7 mouse cellular contexts compared by ENCODE assay signal in genomic region chr11:102431018-102431645, GRCm38 (mm10). TPM values are rescaled to one million over a fixed set of nuclear protein-coding genes. Genes with fewer than 3 reads are reported as not detected.
DNase-seq lines count a peak whose midpoint lies in the region; ATAC-seq and TF ChIP-seq lines count a peak whose summit lies in the region.

No protein-coding gene starts in this region.

- TF ChIP-seq POLR2A in small intestine, adult 2 months (IDR thresholded peaks at IDR 0.05; ENCODE audit: low read depth, low read length): peak; percentile 41; the same call in 1 of the 2 replicates

- peaks cover 23% of the 10 kb centered on the region for H3K36me3 ChIP-seq in hindbrain, embryonic 14.5 days (replicated peaks; ENCODE audit: control insufficient read depth, insufficient read depth)
- peaks cover 36% of the 10 kb centered on the region for H3K36me3 ChIP-seq in megakaryocyte, embryonic 14.5 days (replicated peaks; ENCODE audit: low read length)
- H3K36me3 ChIP-seq in small intestine, adult 2 months (ENCODE audit: control insufficient read depth, insufficient read depth, low read length): peaks cover 16% of the 10 kb centered on the region

- H3K4me1 ChIP-seq in hindbrain, embryonic 14.5 days (replicated peaks; ENCODE audit: control insufficient read depth, insufficient read depth, low read length): peaks cover 7% of the 10 kb centered on the region; the same call in 1 of the 2 replicates
- peaks cover 67% of the 10 kb centered on the region for H3K4me1 ChIP-seq in megakaryocyte, embryonic 14.5 days
- H3K4me1 ChIP-seq in small intestine, adult 2 months (ENCODE audit: control insufficient read depth, insufficient read depth, insufficient read length, low read length): peaks cover 8% of the 10 kb centered on the region; the same call in 1 of the 2 replicates

- H3K4me3 ChIP-seq in hindbrain, embryonic 14.5 days (replicated peaks; ENCODE audit: low read length): peak overlapping the region; percentile 63
- peak overlapping the region; percentile 95 for H3K4me3 ChIP-seq in megakaryocyte, embryonic 14.5 days (replicated peaks)
- peak overlapping the region; percentile 85 for H3K4me3 ChIP-seq in small intestine, adult 2 months (ENCODE audit: low read depth, low read length)

- peak; percentile 67; the same call in 1 of the 2 replicates for TF ChIP-seq CTCF in small intestine, adult 2 months (IDR thresholded peaks at IDR 0.05; ENCODE audit: extremely low read depth, insufficient read length, insufficient replicate concordance, low read depth, low read length)

- ATAC-seq in hindbrain, embryonic 14.5 days (ENCODE audit: low FRiP score): peak; percentile 37; the same call in 1 of the 2 replicates

- H3K27ac ChIP-seq in hindbrain, embryonic 14.5 days: peak overlapping the region; percentile 53
- H3K27ac ChIP-seq in small intestine, adult 2 months (ENCODE audit: insufficient read depth, low read depth, low read length): peak overlapping the region; percentile 65

- DNase-seq in ZHBTc4 (ENCODE audit: low read depth, low spot score): peak; percentile 92
- DNase-seq in cerebellum, adult 9-11 months: peak; percentile 79
- peak; percentile 71 to 83 for DNase-seq in frontal cortex, postnatal 14 days (ENCODE audit: low spot score in 2 of 2)
- peak; percentile 82 for DNase-seq in hindbrain, embryonic 14.5 days (ENCODE audit: low spot score)
- peak; percentile 52 to 64 for DNase-seq in left cerebral cortex, adult 8-10 months (ENCODE audit: low spot score in 2 of 2)

- no peaks in the 10 kb centered on the region for H3K9me3 ChIP-seq in hindbrain, embryonic 14.5 days (ENCODE audit: control insufficient read depth, low read length)
- H3K9me3 ChIP-seq in megakaryocyte, embryonic 14.5 days: peaks cover 5% of the 10 kb centered on the region; the same call in 1 of the 2 replicates

- peak overlapping the region; percentile 90 for H3K4me2 ChIP-seq in hindbrain, embryonic 14.5 days (replicated peaks)

- H3K27me3 ChIP-seq in hindbrain, embryonic 14.5 days (ENCODE audit: control insufficient read depth, insufficient read depth, low read length): no peaks in the 10 kb centered on the region
- peaks cover 2% of the 10 kb centered on the region for H3K27me3 ChIP-seq in megakaryocyte, embryonic 14.5 days (replicated peaks)
- no peaks in the 10 kb centered on the region for H3K27me3 ChIP-seq in small intestine, adult 2 months (ENCODE audit: control insufficient read depth, insufficient read depth, low read length)

- WGBS in hindbrain, embryonic 14.5 days: under 1% methylated on average over 7 of the region's 7 CpGs
- WGBS in small intestine, adult 2 months: under 1% methylated on average over 7 of the region's 7 CpGs

- H3K9ac ChIP-seq in hindbrain, embryonic 14.5 days: peak overlapping the region; percentile 76

RNA-seq across cellular contexts. Expression of gene Grn, which starts 1.0 kb away (rescaled TPM):
- polyA plus RNA-seq in hindbrain, embryonic 14.5 days (2014; fragmentation: Nextera tagmentation; extraction: Ambion mirVana): 52.4 and 63.6 TPM in 2 replicates
- 100 to 1,000 TPM in 2 of 4 experiments, 10 to 100 TPM in 2; 51.6 to 142 (median 80.2) TPM for total RNA-seq in left cerebral cortex, adult 8-10 months (2022)
- 44.1 and 152 TPM in 2 replicates for polyA plus RNA-seq in megakaryocyte, embryonic 14.5 days (2012; ENCODE audit: insufficient read depth, low replicate concordance)
- 76.0 and 111 TPM in 2 replicates for polyA plus RNA-seq in small intestine, adult 2 months (2012; rRNA removed)

RNA-seq across cellular contexts. Expression of gene Fam171a2, which starts 16.4 kb away (rescaled TPM):
- 30.9 and 40.4 TPM in 2 replicates for polyA plus RNA-seq in hindbrain, embryonic 14.5 days (2014; fragmentation: Nextera tagmentation; extraction: Ambion mirVana)
- total RNA-seq in left cerebral cortex, adult 8-10 months (2022): 100 to 1,000 TPM in 2 of 4 experiments, 10 to 100 TPM in 2; 88.3 to 104 (median 96.8) TPM
- 1.7 and 1.8 TPM in 2 replicates for polyA plus RNA-seq in megakaryocyte, embryonic 14.5 days (2012; ENCODE audit: insufficient read depth, low replicate concordance)
- polyA plus RNA-seq in small intestine, adult 2 months (2012; rRNA removed): 5.4 and 5.9 TPM in 2 replicates

RNA-seq across cellular contexts. Expression of gene Slc25a39, which starts 23.4 kb away (rescaled TPM):
- polyA plus RNA-seq in hindbrain, embryonic 14.5 days (2014; fragmentation: Nextera tagmentation; extraction: Ambion mirVana): 154 and 157 TPM in 2 replicates
- total RNA-seq in left cerebral cortex, adult 8-10 months (2022): 10 to 100 TPM; 64.1 to 75.4 (median 68.9) TPM
- 164 and 165 TPM in 2 replicates for polyA plus RNA-seq in megakaryocyte, embryonic 14.5 days (2012; ENCODE audit: insufficient read depth, low replicate concordance)
- 322 and 403 TPM in 2 replicates for polyA plus RNA-seq in small intestine, adult 2 months (2012; rRNA removed)

RNA-seq across cellular contexts. Expression of gene Rundc3a, which starts 37.9 kb away (rescaled TPM):
- polyA plus RNA-seq in hindbrain, embryonic 14.5 days (2014; fragmentation: Nextera tagmentation; extraction: Ambion mirVana): 106 TPM in 2 replicates
- total RNA-seq in left cerebral cortex, adult 8-10 months (2022): 100 to 1,000 TPM; 433 to 468 (median 439) TPM
- polyA plus RNA-seq in megakaryocyte, embryonic 14.5 days (2012; ENCODE audit: insufficient read depth, low replicate concordance): 3.8 and 6.6 TPM in 2 replicates
- polyA plus RNA-seq in small intestine, adult 2 months (2012; rRNA removed): 2.5 and 6.5 TPM in 2 replicates

RNA-seq across cellular contexts. Expression of gene Itga2b, which starts 38.8 kb away (rescaled TPM):
- 5.0 and 8.4 TPM in 2 replicates for polyA plus RNA-seq in hindbrain, embryonic 14.5 days (2014; fragmentation: Nextera tagmentation; extraction: Ambion mirVana)
- 1 to 10 TPM; 2.2 to 7.8 (median 3.2) TPM for total RNA-seq in left cerebral cortex, adult 8-10 months (2022)
- 3,342 and 4,614 TPM in 2 replicates for polyA plus RNA-seq in megakaryocyte, embryonic 14.5 days (2012; ENCODE audit: insufficient read depth, low replicate concordance)
- polyA plus RNA-seq in small intestine, adult 2 months (2012; rRNA removed): 2.0 and 3.9 TPM in 2 replicates

Comparison
In these comparisons a context has a peak if more than half of its experiments do, and no peak if none do; other contexts are left out.
1. Peak in every context shown above with its lines: DNase-seq, ATAC-seq, H3K4me3 ChIP-seq and H3K27ac ChIP-seq.